Mouse (Mus musculus) limb, embryonic 15.5 days (tissue): ENCODE measurements around the gene 2610318N02Rik. TPM values are rescaled to one million over a fixed set of nuclear protein-coding genes. Genes with fewer than 3 reads are reported as not detected.
"Not testable (repeated sequence)": the region's sequence is repeated elsewhere in the genome, so short reads cannot be mapped to it uniquely, and the experiment has no call there.

Experiments
- ATAC-seq: fragments of 200-750 bp; cut with Nextera tagmentation; 2 replicates; pipeline ENCODE4 v1.8.0; 2017; ENCODE audit warnings: low read depth, moderate TSS enrichment; ENCODE audit not compliant: insufficient number of reproducible peaks, low FRiP score, low TSS enrichment
- H3K27ac ChIP-seq: fragments of 300-500 bp; sonication (generic); 2 replicates; pipeline ENCODE4 v1.5.1; 2015; ENCODE audit warnings: moderate library complexity, mild to moderate bottlenecking, inconsistent platforms
- H3K27me3 ChIP-seq: fragments of 300-500 bp; sonication (generic); 2 replicates; pipeline ENCODE4 v1.6.1; 2015; ENCODE audit warnings: inconsistent platforms
- H3K36me3 ChIP-seq: fragments of 300-500 bp; sonication (generic); 2 replicates; pipeline ENCODE4 v1.6.1; 2015; ENCODE audit warnings: inconsistent platforms
- H3K4me1 ChIP-seq: fragments of 300-500 bp; sonication (generic); 2 replicates; pipeline ENCODE4 v1.6.1; 2015; ENCODE audit warnings: inconsistent platforms
- H3K4me2 ChIP-seq: fragments of 300-500 bp; sonication (generic); 2 replicates; pipeline ENCODE4 v1.6.1; 2015; ENCODE audit warnings: mild to moderate bottlenecking, inconsistent platforms
- H3K4me3 ChIP-seq: fragments of 300-500 bp; sonication (generic); 2 replicates; pipeline ENCODE4 v1.5.1; 2015; ENCODE audit warnings: mild to moderate bottlenecking, inconsistent platforms
- H3K9ac ChIP-seq: fragments of 300-500 bp; sonication (generic); 2 replicates; pipeline ENCODE4 v1.6.1; 2015; ENCODE audit warnings: inconsistent platforms
- H3K9me3 ChIP-seq: fragments of 300-500 bp; sonication (generic); 2 replicates; pipeline ENCODE4 v1.6.1; 2016; ENCODE audit warnings: inconsistent platforms
- WGBS: fragments of 180-500 bp; shearing (Covaris S2); methylation state at CpG from one replicate; pipeline ENCODE4 v1.1.7; 2015; 5-methylcytosine and 5-hydroxymethylcytosine counted together
- polyA plus RNA-seq: library from polyadenylated mRNA; unstranded; fragments of >200 nt; fragmentation: Nextera tagmentation; extraction: Ambion mirVana; gene quantifications from 2 replicates; pipeline ENCODE4 v1.2.1, GENCODE M21; 2015

2610318N02Rik gene
- polyA plus RNA-seq = 15.6 and 19.2 TPM in 2 replicates

- H3K4me2 ChIP-seq = peak within 1 kb of the TSS; percentile 75
- H3K4me1 ChIP-seq = peaks cover 23% of the 10 kb centered on the region
- no peaks in the 10 kb centered on the region for H3K27me3 ChIP-seq
- WGBS = under 1% methylated on average over 25 of the region's 25 CpGs
- H3K27ac ChIP-seq = peak within 1 kb of the TSS; percentile 43; the same call in 1 of the 2 replicates
- H3K4me3 ChIP-seq = peak within 1 kb of the TSS; percentile 46
- peaks cover 8% of the 10 kb centered on the region for H3K36me3 ChIP-seq
- ATAC-seq = peak; percentile 71; the same call in 1 of the 2 replicates
- H3K9me3 ChIP-seq = no peaks in the 10 kb centered on the region
- H3K9ac ChIP-seq = peak within 1 kb of the TSS; percentile 33
Measured at GRCm38 (mm10) chr16:17124871-17125520, at the start of gene 2610318N02Rik. TSS of gene 2610318N02Rik (minus strand) at chr16:17125167.

GRCm38 (mm10) chr16:17168049-17168448, 43.1 kb upstream of the 2610318N02Rik start:
- peaks cover 58% of the 10 kb centered on the region for H3K36me3 ChIP-seq
- 81% methylated on average over 5 of the region's 5 CpGs for WGBS
- H3K4me2 ChIP-seq = no peak overlapping the region
- no peak overlapping the region for H3K9ac ChIP-seq
- no peaks in the 10 kb centered on the region for H3K4me1 ChIP-seq
- H3K9me3 ChIP-seq = no peaks in the 10 kb centered on the region
- no peak overlapping the region for H3K27ac ChIP-seq
- no peak overlapping the region for H3K4me3 ChIP-seq
- no peaks in the 10 kb centered on the region for H3K27me3 ChIP-seq
- no peak for ATAC-seq

GRCm38 (mm10) chr16:17167179-17167578, 42.2 kb upstream of the 2610318N02Rik start:
- no peak overlapping the region for H3K27ac ChIP-seq
- ATAC-seq = no peak
- H3K4me3 ChIP-seq = no peak overlapping the region
- H3K9ac ChIP-seq = no peak overlapping the region
- no peaks in the 10 kb centered on the region for H3K27me3 ChIP-seq
- H3K4me1 ChIP-seq = no peaks in the 10 kb centered on the region
- no peaks in the 10 kb centered on the region for H3K9me3 ChIP-seq
- peaks cover 50% of the 10 kb centered on the region for H3K36me3 ChIP-seq
- H3K4me2 ChIP-seq = no peak overlapping the region

GRCm38 (mm10) chr16:17165478-17165877, 40.5 kb upstream of the 2610318N02Rik start:
- H3K27me3 ChIP-seq, H3K9ac ChIP-seq, H3K4me1 ChIP-seq, H3K4me2 ChIP-seq, H3K27ac ChIP-seq, H3K4me3 ChIP-seq, ATAC-seq, H3K9me3 ChIP-seq: not testable (repeated sequence)
- H3K36me3 ChIP-seq = peaks cover 38% of the 10 kb centered on the region
- 84% methylated on average over 1 of the region's 1 CpGs for WGBS

- Histone ChIP-seq H3K27ac (no peak overlapping the region), H3K4me1 (no peaks in the 10 kb centered on the region), H3K36me3 (peaks cover 75% of the 10 kb centered on the region), H3K4me3 (no peak overlapping the region), H3K4me2 (no peak overlapping the region), H3K9ac (no peak overlapping the region), H3K9me3 (no peaks in the 10 kb centered on the region), H3K27me3 (no peaks in the 10 kb centered on the region)
- 91% methylated on average over 2 of the region's 2 CpGs for WGBS
- no peak for ATAC-seq
Measured at GRCm38 (mm10) chr16:17154346-17154745, 29.4 kb upstream of the 2610318N02Rik start.

GRCm38 (mm10) chr16:17151874-17152273, 26.9 kb upstream of the 2610318N02Rik start:
- Histone ChIP-seq H3K4me2 (no peak overlapping the region), H3K27me3 (peaks cover 9% of the 10 kb centered on the region), H3K9me3 (no peaks in the 10 kb centered on the region), H3K9ac (no peak overlapping the region), H3K4me3 (no peak overlapping the region), H3K4me1 (peaks cover 14% of the 10 kb centered on the region), H3K36me3 (peaks cover 52% of the 10 kb centered on the region), H3K27ac (no peak overlapping the region)
- 91% methylated on average over 4 of the region's 4 CpGs for WGBS
- no peak for ATAC-seq

GRCm38 (mm10) chr16:17150520-17151258, 25.7 kb upstream of the 2610318N02Rik start:
- H3K4me1 ChIP-seq = peaks cover 16% of the 10 kb centered on the region
- H3K27ac ChIP-seq = no peak overlapping the region
- WGBS = 83% methylated on average over 7 of the region's 7 CpGs
- no peak for ATAC-seq
- peaks cover 9% of the 10 kb centered on the region for H3K27me3 ChIP-seq
- H3K9ac ChIP-seq = no peak overlapping the region
- H3K36me3 ChIP-seq = peaks cover 45% of the 10 kb centered on the region
- no peak overlapping the region for H3K4me2 ChIP-seq
- H3K4me3 ChIP-seq = no peak overlapping the region
- no peaks in the 10 kb centered on the region for H3K9me3 ChIP-seq

GRCm38 (mm10) chr16:17148084-17148483, 23.1 kb upstream of the 2610318N02Rik start:
- peak overlapping the region; percentile 60 for H3K4me3 ChIP-seq
- H3K27me3 ChIP-seq = peaks cover 9% of the 10 kb centered on the region
- H3K4me2 ChIP-seq = peak overlapping the region; percentile 99
- no peak; the same call in 1 of the 2 replicates for ATAC-seq
- H3K9ac ChIP-seq = 0 out of 2 replicates have a peak overlapping the region, but pooled peaks have one; percentile 35
- H3K36me3 ChIP-seq = peaks cover 24% of the 10 kb centered on the region
- H3K9me3 ChIP-seq = no peaks in the 10 kb centered on the region
- no peak overlapping the region for H3K27ac ChIP-seq
- H3K4me1 ChIP-seq = peaks cover 16% of the 10 kb centered on the region
- WGBS = 8% methylated on average over 16 of the region's 16 CpGs

GRCm38 (mm10) chr16:17147391-17147929, 22.5 kb upstream of the 2610318N02Rik start:
- Histone ChIP-seq H3K4me1 (peaks cover 16% of the 10 kb centered on the region), H3K4me2 (peak overlapping the region; percentile 99), H3K9ac (peak overlapping the region; percentile 35; the same call in 1 of the 2 replicates), H3K27me3 (peaks cover 9% of the 10 kb centered on the region), H3K36me3 (peaks cover 18% of the 10 kb centered on the region), H3K27ac (no peak overlapping the region), H3K9me3 (no peaks in the 10 kb centered on the region), H3K4me3 (peak overlapping the region; percentile 60)
- ATAC-seq = no peak
- WGBS = 0% methylated on average over 41 of the region's 41 CpGs

GRCm38 (mm10) chr16:17146772-17147235, 21.8 kb upstream of the 2610318N02Rik start, which contains the start of gene Ccdc116:
TSS of gene Ccdc116 (minus strand) at chr16:17147229.
- H3K4me2 ChIP-seq = peak within 1 kb of the TSS; percentile 99
- peaks cover 9% of the 10 kb centered on the region for H3K27me3 ChIP-seq
- no peak within 1 kb of the TSS for H3K27ac ChIP-seq
- peak within 1 kb of the TSS; percentile 60 for H3K4me3 ChIP-seq
- peaks cover 11% of the 10 kb centered on the region for H3K36me3 ChIP-seq
- no peaks in the 10 kb centered on the region for H3K9me3 ChIP-seq
- H3K4me1 ChIP-seq = peaks cover 16% of the 10 kb centered on the region
- WGBS = under 1% methylated on average over 34 of the region's 34 CpGs
- peak within 1 kb of the TSS; percentile 35; the same call in 1 of the 2 replicates for H3K9ac ChIP-seq
- ATAC-seq = peak; percentile 80

GRCm38 (mm10) chr16:17144339-17144738, 19.4 kb upstream of the 2610318N02Rik start, which contains the start of gene Ydjc:
TSS of gene Ydjc (plus strand) at chr16:17144621.
- H3K9ac ChIP-seq = no peak within 1 kb of the TSS
- no peaks in the 10 kb centered on the region for H3K36me3 ChIP-seq
- ATAC-seq = no peak
- 21% methylated on average over 7 of the region's 7 CpGs for WGBS
- H3K4me3 ChIP-seq = no peak within 1 kb of the TSS
- no peak within 1 kb of the TSS for H3K27ac ChIP-seq
- H3K9me3 ChIP-seq = no peaks in the 10 kb centered on the region
- peaks cover 16% of the 10 kb centered on the region for H3K4me1 ChIP-seq
- H3K27me3 ChIP-seq = peaks cover 9% of the 10 kb centered on the region
- H3K4me2 ChIP-seq = no peak within 1 kb of the TSS
